Mouse (Mus musculus) liver (tissue): ENCODE measurements around the gene Tmem43.
"Not testable (repeated sequence)": the region's sequence is repeated elsewhere in the genome, so short reads cannot be mapped to it uniquely, and the experiment has no call there.

Experiments
- DNase-seq: peaks from one replicate; pipeline ENCODE4 v3.0.0-alpha.2; 2020; ENCODE audit warnings: mixed read lengths

Tmem43 gene

GRCm38 (mm10) chr6:91472868-91473804 lies at the start of gene Tmem43, which contains the start of gene Chchd4:
Gene Tmem43 (plus strand): TSS chr6:91473703.
Gene Chchd4 (minus strand): TSS chr6:91473546.
- peak; percentile 98 for DNase-seq

- no peak for DNase-seq
Observed at GRCm38 (mm10) chr6:91424151-91424550, 49.4 kb upstream of the Tmem43 start.

- peak; percentile 94 for DNase-seq
Observed at GRCm38 (mm10) chr6:91440474-91441144, 32.9 kb upstream of the Tmem43 start.

GRCm38 (mm10) chr6:91441145-91441662 lies 32.3 kb upstream of the Tmem43 start:
- peak; percentile 46 for DNase-seq

- no peak for DNase-seq
Observed at GRCm38 (mm10) chr6:91445316-91445715, 28.2 kb upstream of the Tmem43 start.

GRCm38 (mm10) chr6:91449472-91450225 lies 23.9 kb upstream of the Tmem43 start:
- DNase-seq: peak; percentile 19

- DNase-seq: no peak
Observed at GRCm38 (mm10) chr6:91452056-91452455, 21.4 kb upstream of the Tmem43 start.

- DNase-seq: no peak
Observed at GRCm38 (mm10) chr6:91454546-91454945, 19.0 kb upstream of the Tmem43 start.

GRCm38 (mm10) chr6:91459471-91459870 lies 14.0 kb upstream of the Tmem43 start:
- no peak for DNase-seq

- DNase-seq: no peak
Observed at GRCm38 (mm10) chr6:91465756-91466155, 7.7 kb upstream of the Tmem43 start.

GRCm38 (mm10) chr6:91467106-91467505 lies 6.4 kb upstream of the Tmem43 start:
- no peak for DNase-seq

GRCm38 (mm10) chr6:91470712-91471111 lies 2.8 kb upstream of the Tmem43 start:
- no peak for DNase-seq

- DNase-seq: not testable (repeated sequence)
Observed at GRCm38 (mm10) chr6:91471427-91471826, 2.1 kb upstream of the Tmem43 start.

- DNase-seq: peak; percentile 16
Observed at GRCm38 (mm10) chr6:91472319-91472718, 1.2 kb upstream of the Tmem43 start.

- DNase-seq: no peak
Observed at GRCm38 (mm10) chr6:91473805-91474440, 420 bp downstream of the Tmem43 start.

- peak; percentile 12 for DNase-seq
Observed at GRCm38 (mm10) chr6:91474441-91475190, 1.1 kb downstream of the Tmem43 start.

- no peak for DNase-seq
Observed at GRCm38 (mm10) chr6:91476541-91476940, 3.0 kb downstream of the Tmem43 start.

- no peak for DNase-seq
Observed at GRCm38 (mm10) chr6:91483371-91483770, 9.9 kb downstream of the Tmem43 start.

GRCm38 (mm10) chr6:91486736-91487453 lies 13.4 kb downstream of the Tmem43 start:
- no peak for DNase-seq

- no peak for DNase-seq
Observed at GRCm38 (mm10) chr6:91488496-91489212, 15.2 kb downstream of the Tmem43 start.
